Mouse (Mus musculus): ENCODE data around the gene Clic4.

DNA sequence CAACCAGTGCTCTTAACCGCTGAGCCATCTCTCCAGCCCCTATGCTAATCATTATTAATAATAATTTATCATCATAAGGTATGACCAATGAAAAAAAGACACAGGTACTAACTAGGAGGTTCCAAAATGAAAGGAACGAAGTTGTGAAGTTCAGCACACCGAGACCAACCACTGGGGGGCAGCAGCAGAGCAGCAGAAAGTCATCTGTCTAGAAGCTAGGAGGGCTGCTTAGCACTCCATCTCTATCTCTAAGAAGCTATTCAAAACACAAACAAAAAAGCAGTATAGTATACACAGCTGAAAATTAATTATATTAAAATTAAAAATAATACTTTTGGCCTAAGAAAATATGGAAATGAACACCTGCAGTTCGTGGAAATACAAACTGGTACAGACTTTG, 53.0 kb downstream of the Clic4 start:
- TF ChIP-seq CTCF (IDR thresholded peaks at IDR 0.05; ENCODE audit: control insufficient read depth, insufficient read depth, insufficient read length) (no peak), MAX (IDR thresholded peaks at IDR 0.05) (no peak), USF1 (IDR thresholded peaks at IDR 0.05; ENCODE audit: low read depth) (no peak), MYOG (IDR thresholded peaks at IDR 0.05; ENCODE audit: control insufficient read depth, extremely low read depth, insufficient read length) (no peak), CEBPB (IDR thresholded peaks at IDR 0.05; ENCODE audit: low read depth) (no peak)

Measured in C2C12 (cell line).